Mouse (Mus musculus) right cerebral cortex, adult 18-20 months (tissue): ENCODE results near the gene Hoxc8.

ENCODE experiments used
- DNase-seq: peaks from one replicate; pipeline ENCODE4 v3.0.0; 2022; ENCODE audit warnings: mixed read lengths

Hoxc8 gene

DNA sequence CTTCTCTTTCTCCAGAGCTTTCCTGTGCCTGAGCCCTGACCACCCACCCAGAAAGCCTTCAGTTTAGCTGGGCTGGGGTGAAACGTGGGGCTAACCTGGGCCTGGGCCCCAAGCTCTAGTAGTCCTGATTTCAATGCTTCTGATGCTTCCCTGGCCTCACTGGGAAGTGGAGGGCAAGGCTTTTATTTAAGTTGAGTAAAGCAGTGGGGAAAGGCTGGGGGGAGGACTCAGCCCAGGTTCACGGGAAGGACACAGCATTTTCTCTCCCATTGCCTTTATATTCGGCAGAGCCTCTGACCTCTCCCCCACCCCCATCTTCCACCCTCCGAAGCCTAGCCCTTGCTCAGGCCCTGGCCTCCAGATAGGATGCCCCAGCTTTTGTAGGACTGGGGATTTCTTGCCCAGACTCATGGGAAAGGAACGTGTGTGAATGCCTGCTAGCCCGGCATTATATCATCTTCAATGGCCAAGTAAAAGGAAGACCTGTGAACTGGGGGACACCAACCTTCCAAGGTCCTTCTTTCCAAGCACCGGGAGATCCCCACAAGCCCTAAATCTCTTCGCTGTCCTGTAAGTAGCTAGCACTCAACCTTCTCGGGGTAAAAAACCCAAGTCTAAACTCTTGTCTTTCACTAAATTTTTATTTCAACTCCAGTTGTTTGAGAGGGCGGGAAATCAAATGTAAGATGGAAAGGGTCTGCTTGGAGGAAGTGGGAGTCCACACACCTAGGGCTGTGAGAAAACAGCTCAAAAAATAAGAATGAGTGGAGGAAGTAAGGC lies 48.5 kb downstream of the Hoxc8 start:
- DNase-seq: no peak

DNA sequence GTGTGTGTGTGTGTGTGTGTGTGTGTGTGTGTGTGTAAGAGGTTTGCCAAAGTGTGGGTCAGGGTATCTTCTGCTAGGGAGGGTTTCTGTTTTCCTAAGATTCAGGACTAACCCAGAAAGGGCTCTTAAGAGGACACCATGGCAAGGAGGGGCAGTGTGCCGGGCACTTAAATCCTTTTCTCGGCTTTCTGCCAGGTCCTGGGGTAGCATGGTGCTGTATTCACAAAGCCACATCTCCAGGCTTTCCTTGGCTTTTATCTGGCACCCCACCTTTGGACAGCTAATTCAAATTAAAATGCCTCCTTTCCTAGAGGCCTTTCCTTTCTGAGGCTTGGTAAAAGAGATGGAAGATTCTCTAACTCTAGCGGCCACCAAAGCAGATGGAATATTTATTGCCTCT lies 49.2 kb downstream of the Hoxc8 start:
- no peak for DNase-seq

DNA sequence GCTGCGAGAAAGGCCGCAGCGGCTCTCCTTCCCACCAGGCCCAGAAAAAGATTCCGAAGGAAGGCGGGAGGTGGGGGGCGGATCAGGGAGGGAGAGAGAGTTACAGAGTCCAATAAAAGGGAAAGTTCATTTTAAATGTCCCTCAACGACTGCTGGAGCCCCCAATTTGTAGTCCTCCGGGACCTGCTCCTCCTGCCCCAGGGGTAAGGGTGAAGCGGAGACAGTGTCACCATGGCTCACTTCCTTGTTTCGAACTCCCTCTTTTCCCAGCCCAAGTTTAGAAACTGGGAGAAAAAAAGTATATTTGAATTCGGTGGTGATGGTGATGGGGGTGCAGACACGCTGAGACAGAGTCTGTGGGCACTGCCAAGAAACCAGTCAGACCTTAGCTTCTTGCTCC lies 50.2 kb downstream of the Hoxc8 start:
- DNase-seq: no peak

DNA sequence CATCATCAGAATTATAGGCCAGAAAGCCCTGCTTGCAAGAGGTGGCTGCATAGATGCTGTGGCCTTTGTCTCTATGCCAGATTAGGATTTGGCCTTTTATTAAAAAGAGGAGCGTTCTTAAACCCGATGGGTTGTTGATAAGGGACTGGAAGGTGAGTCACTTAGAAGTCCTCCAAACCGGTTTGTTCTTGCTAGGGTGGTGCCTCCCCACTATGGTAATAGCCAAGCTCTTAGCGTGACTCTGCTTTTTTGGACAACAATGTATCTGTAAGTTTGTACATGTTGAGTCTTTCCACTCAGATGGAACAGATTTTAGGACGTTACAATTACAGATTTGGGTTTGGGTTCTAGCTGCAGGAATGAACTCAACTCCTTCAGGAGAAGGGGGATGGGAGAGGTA lies 51.2 kb downstream of the Hoxc8 start:
- no peak for DNase-seq

DNA sequence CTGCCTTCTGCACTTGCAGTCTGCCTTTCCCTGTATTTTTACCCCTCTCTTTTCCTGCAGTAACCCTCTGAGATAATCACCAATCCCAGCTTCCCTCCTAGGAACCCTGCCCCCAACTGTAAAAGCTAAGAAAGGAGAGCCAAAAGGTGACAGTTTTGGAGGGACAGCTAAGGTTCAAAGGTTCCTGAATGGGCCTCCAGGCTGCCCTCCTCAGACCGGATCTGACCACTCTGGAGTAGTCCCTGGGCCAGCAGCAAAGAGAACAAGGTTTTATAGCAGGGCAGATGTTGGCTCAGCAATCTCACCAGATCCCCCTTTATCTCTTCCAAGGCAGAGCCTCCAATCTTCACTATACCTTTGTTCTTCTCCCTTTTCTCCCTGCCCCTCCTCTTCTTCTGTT lies 51.8 kb downstream of the Hoxc8 start:
- no peak for DNase-seq
